Mouse (Mus musculus) megakaryocyte, embryonic 14.5 days (primary cell): Measurements from ENCODE around the gene Tmem161b. TPM values are rescaled to one million over a fixed set of nuclear protein-coding genes. Genes with fewer than 3 reads are reported as not detected.
"Not testable (repeated sequence)": the region's sequence is repeated elsewhere in the genome, so short reads cannot be mapped to it uniquely, and the experiment has no call there.

Source experiments
- H3K27me3 ChIP-seq: replicated peaks from 2 replicates; pipeline ENCODE3; 2012; ENCODE audit warnings: inconsistent platforms
- H3K36me3 ChIP-seq: replicated peaks from 2 replicates; pipeline ENCODE3; 2012; ENCODE audit warnings: low read length, inconsistent platforms, mixed read lengths
- H3K4me1 ChIP-seq: 2 replicates; pipeline ENCODE4 v1.6.1; 2012; ENCODE audit warnings: inconsistent platforms
- H3K4me3 ChIP-seq: replicated peaks from 2 replicates; pipeline ENCODE3; 2012; ENCODE audit warnings: moderate library complexity, mild to moderate bottlenecking, inconsistent platforms
- H3K9me3 ChIP-seq: 2 replicates; pipeline ENCODE4 v1.6.1; 2012; ENCODE audit warnings: inconsistent platforms
- FLI1 ChIP-seq: IDR thresholded peaks from 2 replicates; pipeline ENCODE4 v1.6.1; 2012; ENCODE audit warnings: low read length, inconsistent platforms, mixed read lengths
- GATA1 ChIP-seq: IDR thresholded peaks from 3 replicates; pipeline ENCODE4 v1.6.1; 2012; ENCODE audit warnings: mixed read lengths, low read length, inconsistent platforms, borderline replicate concordance
- polyA plus RNA-seq: library from polyadenylated mRNA; stranded (reverse); fragments of >175 nt; gene quantifications from 2 replicates; pipeline ENCODE4 v1.2.3, GENCODE M21; 2012; ENCODE audit warnings: low replicate concordance; ENCODE audit not compliant: insufficient read depth

Tmem161b gene
- polyA plus RNA-seq, 1 experiment: 0.45 TPM

- Histone ChIP-seq H3K36me3 (peaks cover 23% of the 10 kb centered on the region), H3K27me3 (no peaks in the 10 kb centered on the region), H3K4me3 (no peak overlapping the region), H3K9me3 (no peaks in the 10 kb centered on the region), H3K4me1 (peaks cover 3% of the 10 kb centered on the region; the same call in 1 of the 2 replicates)
- no peak for TF ChIP-seq GATA1
- no peak for TF ChIP-seq FLI1
Measured at GRCm38 (mm10) chr13:84255047-84255446, 33.0 kb downstream of the Tmem161b start.

GRCm38 (mm10) chr13:84264418-84264817, 42.3 kb downstream of the Tmem161b start:
- H3K36me3 ChIP-seq: peaks cover 34% of the 10 kb centered on the region
- H3K27me3 ChIP-seq, H3K9me3 ChIP-seq, H3K4me3 ChIP-seq, H3K4me1 ChIP-seq: not testable (repeated sequence)

GRCm38 (mm10) chr13:84276246-84276645, 54.1 kb downstream of the Tmem161b start:
- TF ChIP-seq GATA1 (no peak), FLI1 (no peak)
- Histone ChIP-seq H3K9me3 (no peaks in the 10 kb centered on the region), H3K4me3 (no peak overlapping the region), H3K4me1 (no peaks in the 10 kb centered on the region; the same call in 1 of the 2 replicates), H3K36me3 (peaks cover 29% of the 10 kb centered on the region), H3K27me3 (no peaks in the 10 kb centered on the region)

DNA sequence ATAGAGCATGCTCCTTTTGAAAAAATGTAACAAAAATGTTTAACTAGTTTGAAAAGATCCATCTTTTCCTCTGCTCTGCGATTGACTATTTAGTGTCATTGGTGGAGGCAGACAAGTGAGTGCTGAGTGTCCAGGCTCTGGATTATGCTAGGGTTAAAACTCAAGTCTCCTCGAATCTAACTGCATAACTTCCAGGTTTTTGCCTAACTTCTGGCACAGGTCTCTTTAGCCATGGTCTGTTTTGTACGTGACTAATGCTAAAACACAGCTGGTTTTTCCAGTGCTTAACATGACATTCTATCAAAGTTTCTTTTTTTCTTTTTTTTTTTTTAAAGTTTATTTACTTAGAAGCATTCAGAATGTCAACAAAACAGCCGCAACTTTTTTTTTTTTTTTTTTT, 58.3 kb downstream of the Tmem161b start:
- Histone ChIP-seq H3K9me3 (no peaks in the 10 kb centered on the region), H3K4me1 (no peaks in the 10 kb centered on the region; the same call in 1 of the 2 replicates), H3K4me3 (no peak overlapping the region), H3K27me3 (no peaks in the 10 kb centered on the region), H3K36me3 (peaks cover 17% of the 10 kb centered on the region)
- TF ChIP-seq FLI1 (no peak), GATA1 (no peak)

GRCm38 (mm10) chr13:84282966-84283365, 60.9 kb downstream of the Tmem161b start:
- Histone ChIP-seq H3K36me3 (peaks cover 24% of the 10 kb centered on the region), H3K4me1 (no peaks in the 10 kb centered on the region), H3K4me3 (no peak overlapping the region), H3K9me3 (no peaks in the 10 kb centered on the region), H3K27me3 (no peaks in the 10 kb centered on the region)
- TF ChIP-seq GATA1 (no peak), FLI1 (no peak)

DNA sequence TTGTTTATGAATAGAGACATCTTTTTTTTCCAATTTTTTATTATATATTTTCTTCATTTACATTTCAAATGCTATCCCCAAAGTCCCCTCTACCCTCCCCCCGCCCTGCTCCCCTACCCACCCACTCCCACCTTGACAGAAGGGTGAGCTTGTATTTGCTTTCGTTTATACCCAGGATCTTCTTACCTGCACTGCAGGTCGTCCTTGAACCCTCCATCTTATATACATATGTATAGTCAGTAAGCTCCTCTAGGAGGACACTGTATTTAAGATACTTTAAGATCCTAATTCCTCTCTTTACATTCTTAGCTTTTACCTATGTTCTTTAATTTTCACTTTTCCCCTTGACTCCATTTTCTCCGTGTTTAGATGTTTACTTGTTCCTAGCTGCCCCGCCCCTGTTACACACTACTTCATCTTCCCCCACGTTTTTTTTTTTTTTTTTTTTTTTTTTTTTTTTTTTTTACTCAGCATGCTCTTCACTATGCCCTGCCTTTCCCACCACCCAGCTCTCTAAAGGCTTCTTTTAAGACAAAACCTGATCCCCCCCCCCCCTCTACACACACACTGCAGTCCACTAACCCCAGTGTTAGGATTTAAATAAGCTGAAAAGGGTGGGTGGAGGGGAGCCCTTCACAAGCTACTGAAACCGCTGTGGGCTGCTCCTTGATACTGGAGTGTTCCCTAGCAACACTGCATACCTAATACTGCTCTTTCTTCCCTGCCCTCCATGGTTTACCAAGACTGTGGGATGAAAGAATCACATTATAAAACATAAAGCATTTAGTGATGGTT, 62.9 kb downstream of the Tmem161b start:
- peaks cover 37% of the 10 kb centered on the region for H3K36me3 ChIP-seq
- H3K4me1 ChIP-seq: no peaks in the 10 kb centered on the region
- no peaks in the 10 kb centered on the region for H3K9me3 ChIP-seq
- no peaks in the 10 kb centered on the region for H3K27me3 ChIP-seq
- no peak overlapping the region for H3K4me3 ChIP-seq
- TF ChIP-seq GATA1 (no peak), FLI1 (no peak)

GRCm38 (mm10) chr13:84285559-84285945, 63.5 kb downstream of the Tmem161b start:
- Histone ChIP-seq H3K4me3 (peak overlapping the region; percentile 2), H3K4me1 (no peaks in the 10 kb centered on the region), H3K27me3 (no peaks in the 10 kb centered on the region), H3K36me3 (peaks cover 40% of the 10 kb centered on the region), H3K9me3 (no peaks in the 10 kb centered on the region)
- TF ChIP-seq GATA1 (no peak), FLI1 (no peak)

- Histone ChIP-seq H3K4me1 (no peaks in the 10 kb centered on the region), H3K4me3 (no peak overlapping the region), H3K9me3 (no peaks in the 10 kb centered on the region), H3K27me3 (no peaks in the 10 kb centered on the region), H3K36me3 (peaks cover 38% of the 10 kb centered on the region)
- no peak for TF ChIP-seq GATA1
- TF ChIP-seq FLI1: no peak
Measured at GRCm38 (mm10) chr13:84299445-84300053, 77.5 kb downstream of the Tmem161b start.

DNA sequence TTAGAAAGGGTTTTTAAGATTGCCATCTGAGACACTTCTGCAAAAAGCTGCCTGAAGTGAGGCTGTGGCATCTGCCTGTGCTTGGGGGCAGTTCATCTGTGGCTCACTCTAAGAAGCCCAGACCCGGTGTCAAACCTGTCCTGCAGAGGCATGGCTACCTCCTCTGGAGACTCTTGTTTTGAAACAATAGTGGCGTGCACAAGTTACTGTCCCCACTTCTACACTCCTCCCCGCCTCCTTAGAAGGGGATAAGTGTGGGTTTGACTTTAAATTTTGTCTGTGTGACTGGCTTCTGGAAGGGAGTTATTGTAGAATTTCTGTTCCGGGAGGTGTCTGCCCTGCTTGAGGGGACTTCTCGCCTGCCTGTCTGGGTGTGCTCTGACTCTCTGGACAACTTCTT, 121.2 kb downstream of the Tmem161b start:
- H3K4me3 ChIP-seq: no peak overlapping the region
- TF ChIP-seq FLI1 (no peak), GATA1 (no peak)
- H3K36me3 ChIP-seq: no peaks in the 10 kb centered on the region
- H3K4me1 ChIP-seq: peaks cover 33% of the 10 kb centered on the region
- peaks cover 8% of the 10 kb centered on the region; the same call in 1 of the 2 replicates for H3K9me3 ChIP-seq
- H3K27me3 ChIP-seq: peaks cover 57% of the 10 kb centered on the region

DNA sequence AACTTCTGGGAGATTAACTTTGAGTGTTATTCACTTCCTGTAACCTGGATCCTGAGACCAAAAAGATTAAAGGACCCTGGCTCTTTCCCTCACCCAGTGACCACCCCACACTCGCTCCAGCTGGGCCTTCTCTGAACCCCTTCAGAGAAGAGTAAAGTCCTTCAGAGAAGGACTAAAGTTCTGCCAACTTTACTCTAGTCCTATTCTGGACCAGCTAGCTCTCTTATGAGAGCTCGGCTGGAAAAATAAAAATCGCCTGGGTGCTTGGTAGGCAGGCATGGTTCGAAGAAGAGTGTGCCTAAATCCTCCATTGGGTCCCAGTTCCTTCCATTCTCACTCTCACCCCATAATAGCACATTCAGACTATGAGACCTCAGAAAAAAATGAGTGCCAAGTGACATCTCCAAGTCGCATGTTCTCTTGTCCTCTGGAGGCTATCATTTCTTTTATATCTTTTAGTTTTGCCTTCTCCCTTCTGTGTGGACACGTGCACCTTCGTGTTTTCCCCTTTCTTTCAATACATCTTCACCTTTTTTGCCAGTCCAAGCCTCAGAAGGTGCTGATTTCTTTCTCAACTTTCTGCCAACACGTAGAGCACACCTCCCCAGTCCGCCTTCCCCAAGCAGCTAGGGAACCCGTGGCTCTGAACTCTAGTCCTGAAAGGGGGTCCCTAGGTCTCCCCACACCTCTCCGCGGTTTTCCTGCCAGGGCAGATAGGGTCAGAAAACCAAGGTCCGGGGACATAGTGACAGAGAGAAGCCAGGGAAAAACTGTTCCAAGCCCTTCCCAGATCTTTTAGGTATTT, 121.8 kb downstream of the Tmem161b start:
- Histone ChIP-seq H3K9me3 (peaks cover 8% of the 10 kb centered on the region; the same call in 1 of the 2 replicates), H3K27me3 (peaks cover 63% of the 10 kb centered on the region), H3K4me3 (no peak overlapping the region), H3K4me1 (peaks cover 39% of the 10 kb centered on the region), H3K36me3 (no peaks in the 10 kb centered on the region)
- TF ChIP-seq GATA1 (no peak), FLI1 (no peak)
